Mouse (Mus musculus): ENCODE measurements around the gene Mybbp1a.
A peak's percentile ranks its signal among the peaks of the same experiment; 100 is the strongest.
"Not testable (repeated sequence)": the region's sequence is repeated elsewhere in the genome, so short reads cannot be mapped to it uniquely, and the experiment has no call there.

Mybbp1a gene

DNA sequence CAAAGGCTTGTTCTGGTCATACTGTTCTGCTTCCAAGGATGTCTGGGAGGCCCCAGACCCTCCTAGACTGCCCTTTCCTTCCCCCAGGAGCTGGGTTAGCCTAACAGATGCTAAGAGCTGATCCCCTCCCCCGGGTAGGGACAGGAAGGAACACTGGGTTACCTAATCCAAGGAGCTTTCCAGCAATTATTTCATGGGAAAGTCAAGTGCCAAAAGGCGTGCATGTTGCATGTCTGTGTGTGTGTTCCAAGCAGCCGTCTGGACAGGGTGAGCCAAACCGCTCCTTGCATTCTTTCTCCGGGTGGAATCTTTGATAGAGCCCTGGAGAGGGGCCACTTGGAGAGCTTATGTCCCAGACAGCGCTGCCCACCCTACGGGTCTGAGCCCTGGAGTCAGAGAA is 28.1 kb upstream of the Mybbp1a start:
- no peak for DNase-seq (ENCODE audit: low spot score)

DNA sequence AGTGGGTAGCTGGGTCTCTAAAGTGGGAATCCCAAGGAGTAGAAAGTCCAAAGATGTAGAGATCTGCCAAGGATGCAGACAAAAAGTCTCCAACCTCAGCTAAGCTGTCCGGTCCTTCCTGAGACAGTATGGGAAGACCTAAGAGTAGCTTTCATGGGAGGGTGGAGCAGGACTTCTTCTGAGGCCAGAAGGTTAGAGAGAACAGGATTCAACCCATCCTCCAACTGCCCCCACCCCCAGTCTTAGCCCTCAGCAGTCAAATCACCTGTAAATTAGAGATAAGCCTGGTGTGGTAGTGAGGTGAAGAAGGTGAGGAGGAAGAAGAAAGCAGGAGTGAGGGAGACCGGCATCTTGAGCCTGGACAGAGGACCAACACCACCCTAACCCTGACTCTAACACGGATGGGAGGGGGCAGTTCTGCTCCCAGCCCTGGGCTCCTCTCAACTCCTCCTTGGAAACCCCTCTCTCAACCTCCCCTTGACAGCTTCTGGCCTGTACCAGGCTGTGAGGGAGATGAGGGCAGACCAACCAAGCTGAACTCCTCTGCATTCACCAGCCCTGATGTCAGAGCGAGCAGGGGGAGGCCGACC is 27.5 kb upstream of the Mybbp1a start:
- DNase-seq (ENCODE audit: low spot score), result no peak

DNA sequence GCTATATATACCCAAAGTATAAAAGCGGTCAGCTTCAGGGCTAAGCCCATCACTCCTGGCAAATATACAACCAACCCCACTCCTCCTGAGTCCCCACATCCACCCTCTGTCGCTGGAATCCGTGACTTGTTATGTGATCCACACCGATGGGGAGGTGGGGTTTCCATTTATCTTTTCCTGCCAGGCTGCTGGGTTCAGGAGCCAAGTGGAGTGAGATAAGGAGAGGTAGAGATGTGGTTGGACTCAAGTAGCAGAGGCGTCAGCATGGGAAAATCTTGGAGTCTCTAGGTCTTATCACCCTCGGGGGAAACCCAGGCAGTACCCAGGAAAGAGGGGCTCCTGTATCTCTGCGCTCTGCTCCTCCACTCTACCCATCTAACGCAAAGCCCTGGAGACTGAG is 26.0 kb upstream of the Mybbp1a start:
- DNase-seq (ENCODE audit: low spot score), result no peak

DNA sequence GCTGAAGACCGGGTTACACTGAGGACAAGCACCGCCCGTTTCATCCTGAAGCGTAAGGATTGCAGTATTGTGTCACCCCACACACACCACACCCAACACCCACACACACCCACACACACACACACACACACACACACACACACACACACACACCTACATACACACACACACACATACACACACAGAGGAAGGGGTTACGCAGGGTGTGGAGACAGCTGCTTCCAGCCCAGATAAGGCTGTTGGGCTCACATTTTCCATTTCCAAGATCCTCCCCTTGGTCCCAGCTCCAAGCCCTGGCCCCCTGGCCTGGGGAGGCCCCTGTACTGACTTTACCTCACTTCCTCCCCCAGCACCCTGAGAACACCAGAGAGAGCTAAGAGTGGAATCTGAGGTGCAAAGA is 24.5 kb upstream of the Mybbp1a start:
- no peak for DNase-seq (ENCODE audit: low spot score)

DNA sequence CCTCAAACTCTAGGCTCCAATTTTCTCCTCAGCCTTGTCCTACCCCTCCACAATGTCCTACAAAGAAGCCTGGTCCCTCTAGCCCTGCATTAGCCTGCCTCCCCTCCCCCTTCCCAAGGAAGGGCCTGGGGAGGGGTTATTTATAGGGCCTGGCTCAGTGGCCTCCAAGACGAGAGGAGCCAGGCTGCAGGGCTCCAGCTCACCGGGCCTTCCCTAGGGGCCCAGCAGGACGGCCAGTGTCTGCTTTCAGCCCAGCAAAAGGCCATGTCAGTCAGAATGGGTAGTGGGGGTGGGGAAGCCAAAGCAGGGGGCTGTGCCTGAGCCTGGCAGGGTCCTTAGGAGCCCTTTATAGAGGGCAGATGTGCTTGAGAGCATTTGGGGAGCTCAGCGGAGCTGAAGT is 23.8 kb upstream of the Mybbp1a start:
- DNase-seq (ENCODE audit: low spot score), result no peak

DNA sequence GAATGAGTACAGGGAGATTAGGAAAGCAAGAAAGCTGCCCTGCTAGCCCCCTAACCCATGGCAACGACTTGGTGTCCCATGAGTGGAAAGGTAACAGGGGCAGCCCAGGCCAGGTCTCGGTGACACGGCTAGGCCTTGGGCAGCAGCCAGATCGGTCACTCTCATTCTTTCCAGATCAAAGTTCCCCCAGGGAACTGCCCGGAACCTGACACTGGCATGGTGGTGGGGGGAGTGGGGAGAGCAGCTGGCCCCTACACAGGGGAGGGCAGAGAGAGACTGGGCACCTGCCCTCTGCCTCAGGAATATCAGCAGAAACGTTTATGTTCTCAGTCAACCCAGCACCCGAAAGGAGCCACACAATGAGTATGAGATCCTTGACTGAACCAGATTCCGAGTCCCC is 22.9 kb upstream of the Mybbp1a start:
- DNase-seq (ENCODE audit: low spot score), result no peak

DNA sequence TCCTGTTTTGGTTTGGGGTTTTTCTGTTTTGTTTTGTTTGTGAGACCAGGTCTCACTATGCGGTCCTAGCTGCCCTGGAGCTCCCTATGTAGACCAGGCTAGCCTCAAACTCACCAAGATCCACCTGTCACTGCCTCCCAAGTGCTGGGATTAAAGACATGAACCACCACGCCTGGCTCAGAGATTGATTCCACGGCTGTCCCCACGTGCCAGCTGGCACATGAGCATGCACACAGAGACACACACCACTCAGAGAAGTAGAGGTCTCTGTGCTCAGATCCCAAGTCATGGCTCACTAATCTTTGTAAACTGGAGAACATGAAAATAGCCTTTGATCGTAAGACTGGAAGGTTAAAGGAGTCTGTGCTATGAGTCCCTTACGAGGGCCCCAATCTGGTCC is 22.1 kb upstream of the Mybbp1a start:
- no peak for DNase-seq (ENCODE audit: low spot score)

DNA sequence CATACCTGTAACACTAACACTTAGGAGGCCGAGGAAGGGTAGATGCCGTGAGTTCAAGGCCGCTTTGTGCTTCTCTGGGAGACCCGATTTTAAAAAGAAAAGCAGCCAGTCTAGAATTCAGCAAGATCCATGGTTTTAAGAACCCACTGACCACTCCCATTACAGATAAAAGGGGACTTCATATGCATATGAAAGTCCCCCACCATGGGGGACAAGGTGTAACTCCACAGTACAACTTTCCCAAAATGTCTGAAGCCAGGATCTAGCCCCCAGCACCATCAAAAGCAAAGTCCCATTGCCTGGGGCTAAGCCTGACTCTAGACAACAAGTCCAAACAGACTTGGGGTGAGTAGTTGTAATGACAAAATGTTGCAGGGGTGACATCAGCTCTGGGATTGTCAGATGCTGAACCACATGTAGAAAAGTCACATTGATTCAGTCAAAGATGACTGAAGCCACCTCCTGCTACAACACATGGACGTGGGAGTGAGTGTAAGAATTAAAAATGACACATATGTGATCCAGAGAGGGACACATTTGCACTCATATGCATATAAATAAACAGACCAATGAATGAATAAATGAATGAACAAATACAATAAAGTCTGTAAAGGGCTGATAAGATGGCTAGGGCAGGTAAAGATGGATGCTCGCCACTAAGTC is 20.6 kb upstream of the Mybbp1a start:
- no peak for DNase-seq (ENCODE audit: low spot score)

DNA sequence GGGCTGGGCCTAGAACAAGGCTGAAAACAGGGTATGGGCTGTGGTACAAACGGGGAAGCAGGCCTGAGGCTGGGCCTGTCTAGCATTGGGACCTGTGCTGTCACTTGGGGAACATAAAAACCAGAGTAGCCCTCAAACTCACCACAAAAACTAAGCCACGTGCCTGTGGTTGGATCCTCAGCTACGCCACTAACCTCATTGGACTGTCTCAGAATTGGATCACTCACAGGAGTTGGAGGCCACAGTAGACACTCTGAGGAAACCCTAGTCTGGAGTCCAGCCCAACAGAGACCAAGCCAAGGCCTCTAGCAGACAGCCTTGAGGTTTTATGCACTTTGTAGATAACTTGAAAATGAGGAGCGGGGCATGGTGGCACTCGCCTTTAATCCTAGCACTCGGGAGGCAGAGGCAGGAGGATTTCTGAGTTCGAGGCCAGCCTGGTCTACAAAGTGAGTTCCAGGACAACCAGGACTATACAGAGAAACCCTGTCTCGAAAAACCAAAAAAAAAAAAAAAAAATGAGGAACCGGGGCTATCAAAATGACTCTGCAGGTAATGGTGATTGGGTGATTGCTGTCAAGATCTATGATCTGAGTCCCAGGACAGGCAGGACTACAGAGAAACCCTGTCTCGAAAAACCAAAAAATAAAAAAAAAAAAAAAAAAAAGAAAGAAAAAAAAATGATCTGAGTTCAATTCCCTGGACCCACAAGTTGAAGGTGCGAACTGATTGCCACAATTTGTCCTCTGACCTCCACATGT is 19.5 kb upstream of the Mybbp1a start:
- no peak for DNase-seq (ENCODE audit: low spot score)

DNA sequence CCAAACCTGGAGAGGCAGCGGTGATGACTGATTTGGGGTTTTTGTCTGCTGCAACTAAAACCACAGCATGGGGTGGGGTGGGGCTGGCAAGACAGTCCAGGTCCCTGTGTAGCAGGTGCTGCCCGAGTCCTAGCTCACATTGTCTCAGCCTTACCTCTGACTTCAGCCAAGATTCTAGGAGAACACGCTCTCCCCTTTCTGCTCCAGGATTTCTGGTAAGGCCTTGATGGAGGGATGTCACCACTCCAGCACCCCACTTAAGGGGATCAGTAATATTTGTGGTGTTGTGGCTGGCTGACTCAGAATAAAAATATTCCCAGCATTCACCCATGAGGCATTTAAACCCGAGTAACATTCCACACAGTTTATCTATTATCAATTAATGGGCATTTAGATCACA is 17.5 kb upstream of the Mybbp1a start:
- DNase-seq (ENCODE audit: low spot score), result no peak

DNA sequence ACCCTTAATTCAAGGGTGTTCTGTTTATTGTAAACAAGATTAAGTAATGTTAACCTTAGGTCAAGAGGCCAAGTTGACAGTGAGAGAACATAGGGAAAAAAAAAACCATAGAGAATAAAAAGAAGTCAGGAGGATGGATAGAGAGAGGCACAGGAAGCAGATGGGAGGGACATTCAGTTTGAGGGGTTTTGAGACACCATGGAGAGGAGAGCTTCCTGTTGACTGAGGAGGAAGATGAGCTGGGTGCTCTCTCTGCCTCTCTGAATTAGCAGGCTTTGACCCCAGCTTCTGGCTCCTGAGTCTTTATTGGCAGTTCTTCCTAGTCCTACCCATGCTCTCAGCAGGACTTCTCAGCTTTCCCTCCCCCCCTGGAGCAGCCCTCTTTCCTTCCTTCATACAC is 16.0 kb upstream of the Mybbp1a start:
- no peak for DNase-seq (ENCODE audit: low spot score)

DNA sequence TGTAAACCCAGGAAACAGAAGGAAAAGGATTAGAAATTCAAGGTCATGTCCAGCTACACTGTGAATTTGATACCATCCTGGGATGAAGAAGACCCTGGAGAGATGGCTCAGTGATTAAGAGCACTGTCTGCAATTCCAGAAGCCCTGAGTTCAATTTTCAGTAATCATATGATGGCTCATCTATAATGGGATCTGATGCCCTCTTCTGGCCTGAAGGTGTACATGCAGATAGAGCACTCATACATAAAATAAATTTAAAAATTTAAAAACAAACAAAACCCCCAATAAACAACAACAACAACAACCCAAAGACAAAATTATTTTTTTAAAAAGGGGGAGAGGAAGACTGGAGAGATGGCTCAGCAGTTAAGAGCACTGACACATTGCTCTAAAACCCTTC is 14.3 kb upstream of the Mybbp1a start:
- no peak for DNase-seq (ENCODE audit: low spot score)

GRCm38 (mm10) chr11:72428694-72429093 is 12.5 kb upstream of the Mybbp1a start:
- peak; percentile 54 for DNase-seq (ENCODE audit: low spot score)

GRCm38 (mm10) chr11:72429288-72429690 is 11.9 kb upstream of the Mybbp1a start:
- no peak for DNase-seq (ENCODE audit: low spot score)

- not testable (repeated sequence) for DNase-seq (ENCODE audit: low spot score)
Measured at GRCm38 (mm10) chr11:72430311-72431068, 10.7 kb upstream of the Mybbp1a start.

- DNase-seq (ENCODE audit: low spot score), result no peak
Measured at GRCm38 (mm10) chr11:72434963-72435693, 6.0 kb upstream of the Mybbp1a start, which contains the start of gene Ggt6. Ggt6 (plus strand) TSS chr11:72435526.

- no peak for DNase-seq (ENCODE audit: low spot score)
Measured at GRCm38 (mm10) chr11:72435694-72436045, 5.5 kb upstream of the Mybbp1a start.

DNA sequence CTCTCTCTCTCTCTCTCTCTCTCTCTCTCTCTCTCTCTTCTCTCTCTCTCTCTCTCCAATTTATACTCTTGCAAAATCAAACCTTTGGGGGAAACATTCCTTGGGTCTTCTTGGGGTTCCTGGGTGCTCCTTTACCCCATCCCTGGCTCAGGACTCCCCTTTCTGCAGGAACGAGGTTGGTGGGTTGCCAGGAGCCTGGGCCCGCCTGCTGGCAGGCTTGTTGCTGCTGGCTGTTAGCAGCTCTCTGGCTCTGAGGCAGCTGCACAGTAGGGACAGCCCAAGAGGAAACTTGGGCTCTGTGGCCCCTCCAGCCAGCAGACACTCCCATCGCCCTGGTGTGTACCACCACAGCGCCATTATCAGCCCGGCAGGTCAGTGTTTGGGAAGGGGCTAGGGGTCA is 4.9 kb upstream of the Mybbp1a start:
- DNase-seq (ENCODE audit: low spot score), result no peak

DNA sequence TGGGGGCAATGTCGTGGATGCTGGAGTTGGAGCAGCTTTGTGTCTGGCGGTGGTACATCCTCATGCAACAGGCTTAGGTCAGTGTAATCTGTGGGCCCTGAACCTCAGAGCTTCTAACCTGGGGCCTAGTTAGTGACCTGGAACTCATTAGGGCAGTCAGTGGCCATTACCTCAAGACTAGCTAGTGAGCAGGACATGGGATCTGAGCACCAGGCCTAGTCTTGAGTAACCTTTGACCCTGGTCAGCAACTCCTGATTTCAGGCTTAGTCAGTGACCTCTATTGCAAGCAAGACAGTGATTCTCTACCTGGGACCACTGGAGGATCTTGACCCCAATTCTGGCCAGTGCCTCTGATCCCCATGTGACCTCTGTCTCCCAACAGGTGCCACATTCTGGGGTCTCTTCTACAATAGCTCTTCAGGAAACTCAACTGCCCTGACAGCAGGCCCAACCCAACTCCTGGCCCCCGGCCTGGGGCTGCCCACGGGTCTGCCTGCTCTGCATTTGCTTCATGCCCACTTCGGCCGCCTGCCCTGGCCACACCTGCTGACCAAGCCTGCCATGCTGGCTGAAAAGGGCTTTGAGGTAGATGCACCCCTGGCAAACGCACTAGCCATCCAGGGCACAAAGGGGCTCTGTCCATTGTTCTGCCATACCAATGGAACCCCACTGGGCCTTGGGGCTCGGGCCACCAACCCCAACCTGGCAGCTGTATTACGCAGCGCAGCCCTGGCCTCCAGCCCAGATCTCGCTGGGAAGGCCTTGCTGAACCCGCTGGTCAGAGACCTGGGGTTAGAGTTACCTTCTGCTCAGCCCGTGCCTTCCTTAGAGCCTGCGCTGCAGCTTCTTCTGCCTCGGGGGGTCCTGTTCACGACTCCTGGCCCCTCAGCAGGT is 4.2 kb upstream of the Mybbp1a start:
- no peak for DNase-seq (ENCODE audit: low spot score)

GRCm38 (mm10) chr11:72438411-72438810 is 2.7 kb upstream of the Mybbp1a start:
- DNase-seq (ENCODE audit: low spot score), result no peak

- DNase-seq (ENCODE audit: low spot score), result not testable (repeated sequence)
Measured at GRCm38 (mm10) chr11:72440597-72440964, 574 bp upstream of the Mybbp1a start.
